Comparison of ENCODE assay signal across 7 mouse cellular contexts in the genomic region with DNA sequence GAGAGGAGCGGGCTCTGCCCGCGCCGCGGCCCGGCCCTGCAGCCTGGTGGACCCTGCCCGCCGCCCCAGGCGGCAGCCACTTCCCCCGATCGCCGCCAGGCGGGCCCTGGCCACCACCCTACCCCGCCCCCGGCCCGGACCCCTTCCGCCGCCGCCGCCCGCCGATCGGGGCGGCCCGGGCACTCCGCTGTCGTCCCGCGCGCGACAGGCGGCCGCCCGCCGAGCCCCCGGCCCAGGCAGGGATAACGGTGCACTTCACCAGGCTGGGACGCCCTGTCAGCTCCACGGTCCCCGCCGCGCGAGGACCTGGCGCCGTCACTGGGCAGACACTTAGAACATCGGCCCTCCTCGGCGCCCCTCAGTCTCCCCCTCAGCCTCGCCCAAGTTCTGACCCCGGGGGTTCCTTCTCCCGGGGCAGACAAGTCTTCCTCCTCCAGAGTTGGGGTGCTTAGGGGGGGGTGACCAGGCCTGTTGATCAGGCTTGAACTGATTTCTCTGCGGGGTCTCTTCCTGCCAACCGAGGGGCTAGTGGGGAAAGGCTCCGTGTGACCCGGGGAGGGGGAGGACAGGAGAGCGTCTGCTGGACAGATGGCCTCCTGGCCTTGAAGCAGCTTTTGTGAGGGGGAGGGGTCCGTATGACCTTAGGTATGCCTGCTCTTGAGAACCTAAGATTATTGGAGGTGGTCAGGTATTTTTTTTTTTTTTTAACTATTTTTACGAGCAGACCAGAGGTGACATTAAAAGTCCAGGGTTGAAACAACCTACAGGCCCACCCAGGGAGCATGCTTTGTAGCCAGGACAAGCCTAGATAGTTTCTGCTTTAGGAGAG. TPM values are rescaled to one million over a fixed set of nuclear protein-coding genes. Genes with fewer than 3 reads are reported as not detected.
DNase-seq lines count a peak whose midpoint lies in the region; ATAC-seq and TF ChIP-seq lines count a peak whose summit lies in the region.

No protein-coding gene starts in this region.

- peak; percentile 31; the same call in 1 of the 2 replicates for TF ChIP-seq CTCF in spleen, adult 2 months (IDR thresholded peaks at IDR 0.05; ENCODE audit: extremely low read depth, insufficient read depth, insufficient read length, insufficient replicate concordance)

- H3K4me1 ChIP-seq in spleen, adult 2 months (ENCODE audit: control insufficient read depth, insufficient read depth, insufficient read length), result peaks cover 11% of the 10 kb centered on the region
- H3K4me1 ChIP-seq in forebrain, embryonic 13.5 days, result peaks cover 34% of the 10 kb centered on the region

- no peak for TF ChIP-seq POLR2A in spleen, adult 2 months (IDR thresholded peaks at IDR 0.05; ENCODE audit: low read depth, low read length)

- peak overlapping the region; percentile 89 for H3K4me2 ChIP-seq in forebrain, embryonic 13.5 days

- peak in 1 of 2 experiments; percentile 25 for DNase-seq in spleen, adult 2 months (ENCODE audit: low read depth in 1 of 2, low spot score in 2 of 2)
- no peak for DNase-seq in spleen, adult 18-20 months
- peak; percentile 24 for DNase-seq in c-Kit-positive CD71-negative TER-119-negative erythroid progenitor cells, embryonic 14.5 days (ENCODE audit: low read depth)
- DNase-seq in lung, postnatal 36 days, result peak; percentile 57
- peak; percentile 70 for DNase-seq in splenic B cell, adult 2 months (ENCODE audit: low read depth, low spot score)

- peak overlapping the region; percentile 73 for H3K4me3 ChIP-seq in spleen, adult 2 months (ENCODE audit: extremely low read depth, insufficient read depth, insufficient read length)
- peak overlapping the region; percentile 59 for H3K4me3 ChIP-seq in forebrain, embryonic 13.5 days

- WGBS in spleen, adult 2 months, result under 1% methylated on average over 57 of the region's 58 CpGs
- under 1% methylated on average over 19 of the region's 58 CpGs for WGBS in forebrain, embryonic 13.5 days

- H3K27me3 ChIP-seq in spleen, adult 2 months (ENCODE audit: control insufficient read depth, insufficient read depth, low read length), result no peaks in the 10 kb centered on the region
- no peaks in the 10 kb centered on the region for H3K27me3 ChIP-seq in forebrain, embryonic 13.5 days
- H3K27me3 ChIP-seq in splenic B cell, adult 2 months (ENCODE audit: control insufficient read depth, insufficient read depth, low read length, poor library complexity, severe bottlenecking), result no peaks in the 10 kb centered on the region

- ATAC-seq in forebrain, embryonic 13.5 days, result peak; percentile 88
- ATAC-seq in inflammation-experienced regulatory T-cells, adult 6 months, result peak; percentile 41

- peak overlapping the region; percentile 96 for H3K27ac ChIP-seq in spleen, adult 2 months (ENCODE audit: insufficient read depth, low read length)
- peak overlapping the region; percentile 95 for H3K27ac ChIP-seq in forebrain, embryonic 13.5 days

- peak overlapping the region; percentile 96 for H3K9ac ChIP-seq in forebrain, embryonic 13.5 days

- no peaks in the 10 kb centered on the region for H3K36me3 ChIP-seq in spleen, adult 2 months (ENCODE audit: control insufficient read depth, insufficient read depth, low read length)
- H3K36me3 ChIP-seq in forebrain, embryonic 13.5 days (ENCODE audit: poor library complexity, severe bottlenecking), result no peaks in the 10 kb centered on the region
- H3K36me3 ChIP-seq in splenic B cell, adult 2 months (ENCODE audit: control insufficient read depth, insufficient read depth, low read length, poor library complexity, severe bottlenecking), result no peaks in the 10 kb centered on the region

- H3K9me3 ChIP-seq in forebrain, embryonic 13.5 days (replicated peaks), result no peaks in the 10 kb centered on the region

RNA-seq across cellular contexts. Expression of a gene that starts 0.6 kb away (rescaled TPM):
- 24.7 and 28.1 TPM in 2 replicates for polyA plus RNA-seq in spleen, adult 2 months (2012; rRNA removed)
- polyA plus RNA-seq in forebrain, embryonic 13.5 days (2015; fragmentation: Nextera tagmentation; extraction: Ambion mirVana), result 8.3 and 9.8 TPM in 2 replicates
- polyA plus RNA-seq in inflammation-experienced regulatory T-cells, adult 6 months (2017; shearing (Covaris generic)), result 10 to 100 TPM; 12.8 to 21.3 (median 19.8) TPM

RNA-seq across cellular contexts. Expression of a gene that starts 46.5 kb away (rescaled TPM):
- polyA plus RNA-seq in spleen, adult 2 months (2012; rRNA removed), result 36.9 and 45.3 TPM in 2 replicates
- 165 and 169 TPM in 2 replicates for polyA plus RNA-seq in forebrain, embryonic 13.5 days (2015; fragmentation: Nextera tagmentation; extraction: Ambion mirVana)
- polyA plus RNA-seq in inflammation-experienced regulatory T-cells, adult 6 months (2017; shearing (Covaris generic)), result 100 to 1,000 TPM; 248 to 321 (median 312) TPM

Comparison
In these comparisons a context has a peak if more than half of its experiments do, and no peak if none do; other contexts are left out.
1. DNase-seq: peak in c-Kit-positive CD71-negative TER-119-negative erythroid progenitor cells, embryonic 14.5 days (single experiment), lung, postnatal 36 days (single experiment) and splenic B cell, adult 2 months (single experiment); none in spleen, adult 18-20 months (0 of 2).